Mouse (Mus musculus): ENCODE measurements around the gene Pitpna.

DNA sequence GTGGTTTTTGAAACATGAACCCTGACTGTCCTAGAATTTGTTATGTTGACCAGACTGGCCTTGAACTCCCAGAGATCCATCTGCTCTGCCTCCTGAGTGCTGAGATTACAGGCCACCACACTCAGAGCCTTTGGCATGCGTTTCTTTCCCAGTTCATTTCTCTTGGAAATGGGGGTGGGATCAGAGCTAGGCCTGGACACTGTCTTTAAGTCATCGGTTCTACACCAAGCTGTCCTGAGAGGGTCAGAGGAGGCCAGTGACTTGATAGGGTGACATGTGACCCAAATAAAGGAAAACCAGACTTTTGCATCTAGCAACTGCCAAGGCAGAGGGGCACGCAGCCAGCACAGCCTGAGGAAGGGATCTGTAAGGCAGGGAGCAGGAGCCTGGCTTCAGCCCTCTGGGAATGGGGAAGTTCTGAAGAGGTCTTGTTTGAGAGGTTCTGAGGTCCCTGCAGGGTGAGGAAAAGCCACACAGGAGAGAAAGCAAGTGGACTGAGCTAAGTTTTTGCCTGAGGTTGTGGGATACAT, 8.9 kb downstream of the Pitpna start:
- no peak for TF ChIP-seq CTCF (IDR thresholded peaks at IDR 0.05; ENCODE audit: borderline replicate concordance, insufficient read depth, low read length)
- no peak for TF ChIP-seq POLR2A (IDR thresholded peaks at IDR 0.05; ENCODE audit: low read depth, low read length)

Data from embryonic fibroblast, embryonic 13.5 days (primary cell).